Mouse (Mus musculus): ENCODE measurements around the gene Cngb1.

The Cngb1 gene

DNA sequence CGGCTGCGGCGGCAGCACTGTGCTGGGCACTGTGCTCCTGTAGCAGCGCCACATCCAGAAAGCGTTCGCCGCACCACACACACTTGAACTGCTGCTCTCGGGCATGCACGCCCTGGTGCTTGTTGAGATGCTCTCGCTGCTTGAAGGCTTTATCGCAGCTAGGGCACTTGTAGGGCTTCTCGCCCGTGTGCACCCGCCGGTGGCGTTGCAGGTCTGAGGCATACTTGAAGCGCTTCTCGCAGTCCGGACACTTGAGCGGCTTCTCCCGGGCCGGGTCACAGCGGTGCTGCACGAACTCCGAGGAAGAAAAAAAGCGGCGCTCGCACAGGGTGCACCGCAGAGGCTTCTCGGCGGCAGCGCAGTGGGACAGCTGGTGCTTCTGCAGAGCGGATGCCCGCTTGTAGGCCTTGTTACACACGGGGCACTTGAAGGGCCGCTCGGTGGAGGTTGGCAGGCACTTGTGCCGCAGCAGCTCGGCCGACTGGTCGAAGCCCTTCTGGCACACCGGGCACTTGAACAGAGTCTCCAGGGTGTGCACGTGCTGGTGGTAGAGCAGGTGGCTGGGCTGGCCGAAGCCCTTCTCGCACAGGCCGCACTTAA lies 21.6 kb upstream of the Cngb1 start:
- in situ Hi-C loops (cut with MboI; ENCODE audit: low pct_unique_long_range_greater_than_20kb in 1 of 2, low sequenced_read_pairs in 2 of 2, unreplicated experiment in 1 of 2) = no loop called here

DNA sequence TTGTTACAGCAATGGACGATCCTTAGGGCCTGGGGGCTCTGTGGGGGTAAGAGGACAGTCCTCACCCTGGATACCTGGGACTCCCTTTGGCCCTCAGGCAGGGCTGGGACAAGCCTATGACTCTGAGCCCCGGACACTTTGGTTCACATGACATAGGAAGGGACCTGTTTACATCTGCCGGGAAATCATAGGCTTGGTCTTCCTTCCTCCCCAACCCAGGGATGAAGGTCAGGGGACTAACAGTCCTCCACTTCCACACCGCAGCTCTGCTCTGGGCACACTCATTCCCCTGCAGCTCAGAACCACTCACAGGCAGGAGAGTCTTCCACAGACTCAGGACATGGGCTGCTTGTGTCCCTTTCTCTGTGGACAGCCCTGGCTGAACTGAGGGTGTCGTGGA lies 20.4 kb upstream of the Cngb1 start:
- in situ Hi-C loops (cut with MboI; ENCODE audit: low pct_unique_long_range_greater_than_20kb in 1 of 2, low sequenced_read_pairs in 2 of 2, unreplicated experiment in 1 of 2) = no loop called here

DNA sequence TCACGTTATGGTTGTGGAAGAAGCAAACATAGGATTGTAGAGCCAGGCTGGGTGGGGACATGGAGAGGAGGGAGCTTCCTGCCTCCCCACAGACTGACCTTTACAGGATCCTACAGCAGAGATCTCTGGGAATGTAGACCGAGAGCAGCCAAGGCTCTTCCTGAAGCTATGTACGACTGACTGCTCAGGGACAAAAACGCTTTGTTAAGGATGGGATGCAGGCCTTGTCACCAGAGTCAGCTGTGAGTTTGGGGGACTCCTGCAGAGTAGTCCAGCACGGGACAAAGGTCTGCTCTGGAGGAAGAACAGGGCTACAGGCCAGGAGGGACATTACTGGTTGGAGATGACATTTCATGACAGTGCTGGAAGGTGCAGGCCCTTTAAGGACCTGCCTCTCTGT lies 18.3 kb upstream of the Cngb1 start:
- in situ Hi-C loops (cut with MboI; ENCODE audit: low pct_unique_long_range_greater_than_20kb in 1 of 2, low sequenced_read_pairs in 2 of 2, unreplicated experiment in 1 of 2) = no loop called here

DNA sequence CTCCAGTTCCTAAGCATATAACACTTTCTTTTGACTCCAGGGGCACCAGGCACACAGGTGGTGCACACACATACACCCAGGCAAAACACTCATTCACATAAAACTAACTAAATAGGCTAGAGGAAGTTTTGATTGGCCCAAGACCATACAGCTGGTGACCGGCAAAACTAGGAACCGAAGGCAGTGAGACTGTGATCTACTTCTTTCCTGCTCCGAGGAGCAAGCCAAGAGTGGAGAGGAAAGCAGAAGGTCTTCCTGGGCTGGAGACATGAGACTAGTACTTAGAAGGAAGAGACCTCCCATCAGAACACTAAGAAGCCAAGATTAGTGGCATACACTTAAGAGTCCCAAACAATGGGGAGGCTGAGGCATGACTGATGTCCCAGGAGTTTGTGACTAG lies 16.8 kb upstream of the Cngb1 start:
- in situ Hi-C loops (cut with MboI; ENCODE audit: low pct_unique_long_range_greater_than_20kb in 1 of 2, low sequenced_read_pairs in 2 of 2, unreplicated experiment in 1 of 2) = no loop called here

DNA sequence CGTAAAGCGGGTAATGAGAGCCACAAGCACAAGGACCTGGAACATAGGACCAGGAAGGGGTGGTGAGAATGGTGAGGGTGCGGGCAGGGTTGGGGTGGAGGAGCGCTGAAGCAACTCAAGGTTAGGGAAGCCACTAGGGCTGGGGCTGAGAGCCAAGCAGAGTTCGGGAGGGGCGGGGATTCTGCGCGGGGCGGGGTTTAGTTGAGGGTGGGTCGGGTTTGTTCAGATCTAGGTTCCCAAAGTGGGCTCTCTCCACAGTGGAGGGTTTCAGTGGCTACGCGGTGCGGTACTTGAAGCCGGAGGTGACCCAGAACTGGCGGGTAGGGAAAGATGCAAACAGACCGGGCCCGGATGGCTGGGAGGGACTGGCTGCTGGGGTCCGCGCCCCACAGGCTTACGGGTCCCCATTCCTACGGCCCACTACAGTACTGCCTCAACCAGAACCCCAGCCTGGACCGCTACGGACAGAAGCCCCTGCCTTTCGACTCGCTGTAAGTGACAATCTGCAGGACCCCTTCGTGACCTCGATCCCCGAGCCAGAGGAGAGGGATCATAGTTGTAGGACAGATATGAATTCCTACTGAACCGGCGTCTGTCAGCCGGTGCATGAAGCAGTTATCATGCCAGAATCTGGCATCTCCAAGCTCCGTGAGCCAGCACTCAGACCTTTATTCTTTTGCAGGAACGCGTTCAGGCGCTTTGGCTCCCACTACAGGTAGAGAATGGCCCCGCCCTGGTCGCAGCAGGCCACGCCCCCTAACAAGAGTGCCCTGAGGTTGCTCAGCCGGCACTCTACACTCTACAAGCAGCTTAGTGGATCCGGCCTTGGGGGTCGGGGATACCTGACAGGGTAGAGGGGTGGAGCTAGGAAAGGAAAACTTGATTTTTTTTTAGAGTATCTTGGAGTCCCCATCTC lies 14.1 kb upstream of the Cngb1 start:
- in situ Hi-C loops (cut with MboI; ENCODE audit: low pct_unique_long_range_greater_than_20kb in 1 of 2, low sequenced_read_pairs in 2 of 2, unreplicated experiment in 1 of 2) = no loop called here

DNA sequence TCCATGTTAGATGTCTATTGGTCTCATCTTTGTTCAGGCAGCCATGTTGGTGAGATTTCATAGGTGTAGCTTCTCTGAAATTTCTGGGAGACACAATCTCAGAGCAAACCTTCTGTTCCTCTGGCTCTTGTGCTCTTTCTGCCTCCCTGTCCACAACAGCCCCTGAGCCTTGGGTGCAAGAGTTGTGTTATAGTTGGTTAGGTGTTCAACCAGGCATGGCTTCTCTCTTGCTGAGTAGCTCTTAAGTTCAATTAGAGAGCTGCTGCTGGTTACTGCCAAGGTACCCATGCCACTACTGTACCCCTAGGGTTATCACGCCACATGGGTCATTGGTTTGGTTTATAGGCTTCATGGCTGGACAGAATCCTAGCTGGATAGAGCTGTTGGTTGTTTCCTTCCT lies 9.0 kb upstream of the Cngb1 start:
- in situ Hi-C loops (cut with MboI; ENCODE audit: low pct_unique_long_range_greater_than_20kb in 1 of 2, low sequenced_read_pairs in 2 of 2, unreplicated experiment in 1 of 2) = no loop called here

DNA sequence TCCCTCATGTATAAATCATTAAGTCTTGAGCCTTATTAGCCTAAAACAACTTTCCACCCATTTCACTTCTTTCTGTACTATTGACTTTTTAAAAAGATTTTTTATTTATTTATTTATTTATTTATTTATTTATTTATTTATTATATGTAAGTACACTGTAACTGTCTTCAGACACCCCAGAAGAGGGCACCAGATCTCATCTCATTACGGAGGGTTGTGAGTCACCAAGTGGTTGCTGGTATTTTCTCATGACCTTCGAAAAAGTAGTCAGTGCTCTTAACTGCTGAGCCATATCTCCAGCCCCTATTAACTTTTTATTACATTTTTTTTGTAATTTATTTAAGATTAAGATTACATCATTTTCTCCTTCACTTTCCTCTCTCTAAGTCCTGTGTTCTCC lies 8.3 kb upstream of the Cngb1 start:
- in situ Hi-C loops (cut with MboI; ENCODE audit: low pct_unique_long_range_greater_than_20kb in 1 of 2, low sequenced_read_pairs in 2 of 2, unreplicated experiment in 1 of 2) = no loop called here

DNA sequence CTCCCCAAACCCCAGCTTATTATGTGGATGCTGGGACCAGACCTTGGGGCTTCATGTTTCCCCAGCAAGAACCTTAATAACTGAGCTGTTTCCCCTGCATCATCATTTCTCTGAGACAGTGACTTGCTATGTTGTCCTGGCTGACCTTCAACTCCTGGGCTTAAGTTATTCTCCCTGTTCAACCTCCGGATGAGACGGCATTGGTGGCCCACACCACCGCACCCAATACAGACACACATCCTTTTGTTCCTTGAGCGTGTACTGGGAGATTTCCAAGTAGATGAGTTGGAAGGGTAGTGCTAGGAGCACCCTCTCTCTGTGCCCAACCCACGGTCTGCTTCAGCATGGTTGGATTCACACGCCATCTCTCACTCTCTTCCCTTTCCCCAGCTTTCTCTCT lies 7.5 kb upstream of the Cngb1 start:
- in situ Hi-C loops (cut with MboI; ENCODE audit: low pct_unique_long_range_greater_than_20kb in 1 of 2, low sequenced_read_pairs in 2 of 2, unreplicated experiment in 1 of 2) = no loop called here

DNA sequence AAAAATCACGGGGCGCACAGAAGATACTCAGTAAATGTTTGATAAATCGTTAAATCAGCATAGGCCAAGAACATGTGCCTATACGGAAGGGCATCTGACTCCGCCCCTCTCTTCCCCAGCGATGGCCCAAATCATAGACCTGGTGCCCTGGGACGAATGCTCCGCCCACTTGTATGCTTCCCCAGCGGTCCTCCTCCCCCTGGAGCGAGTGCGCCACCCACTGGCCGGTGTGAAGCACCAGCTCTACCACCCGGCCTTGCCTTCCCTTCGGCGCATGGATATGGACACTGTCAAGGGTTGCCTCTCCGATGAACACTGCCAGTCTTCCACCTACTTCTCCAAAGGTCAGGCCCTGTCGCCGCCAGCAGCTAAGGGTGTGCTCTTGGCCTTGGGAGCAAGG lies 6.5 kb upstream of the Cngb1 start:
- in situ Hi-C loops (cut with MboI; ENCODE audit: low pct_unique_long_range_greater_than_20kb in 1 of 2, low sequenced_read_pairs in 2 of 2, unreplicated experiment in 1 of 2) = no loop called here

DNA sequence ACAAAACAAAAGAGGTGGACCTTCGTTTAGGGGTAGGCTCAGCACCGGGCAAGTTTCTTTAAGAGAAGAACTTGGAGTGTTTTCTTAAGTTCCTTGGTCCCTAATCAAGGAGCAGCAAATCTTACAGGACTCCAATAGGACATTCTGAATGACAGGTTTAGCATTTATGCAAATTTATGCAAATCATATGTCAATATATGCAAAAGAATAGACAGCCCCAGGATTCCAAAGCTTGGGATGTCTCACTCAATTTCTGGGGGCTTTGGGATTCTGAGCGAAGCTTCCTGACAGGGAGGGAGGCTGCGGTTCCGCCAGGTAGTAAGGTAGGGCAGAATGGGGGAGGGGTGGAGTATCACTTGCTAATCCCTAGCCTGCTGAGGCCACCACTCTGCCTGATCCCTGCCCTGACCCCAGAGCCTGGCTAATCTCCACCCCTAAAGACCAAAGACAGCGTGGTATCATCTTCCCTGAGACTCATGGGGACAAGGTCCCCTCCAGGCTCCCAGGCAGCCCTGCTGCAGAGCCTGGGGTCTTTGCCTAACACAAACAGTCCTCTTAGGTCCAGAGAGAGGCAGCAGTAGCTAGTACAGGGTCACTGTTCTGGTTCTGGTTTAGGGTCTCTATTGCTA lies 4.1 kb upstream of the Cngb1 start, which contains the start of gene Tepp:
Tepp (plus strand) TSS at position 225 of the 629 bp plus-strand sequence.
- in situ Hi-C loops (cut with MboI; ENCODE audit: low pct_unique_long_range_greater_than_20kb in 1 of 2, low sequenced_read_pairs in 2 of 2, unreplicated experiment in 1 of 2) = no loop called here

DNA sequence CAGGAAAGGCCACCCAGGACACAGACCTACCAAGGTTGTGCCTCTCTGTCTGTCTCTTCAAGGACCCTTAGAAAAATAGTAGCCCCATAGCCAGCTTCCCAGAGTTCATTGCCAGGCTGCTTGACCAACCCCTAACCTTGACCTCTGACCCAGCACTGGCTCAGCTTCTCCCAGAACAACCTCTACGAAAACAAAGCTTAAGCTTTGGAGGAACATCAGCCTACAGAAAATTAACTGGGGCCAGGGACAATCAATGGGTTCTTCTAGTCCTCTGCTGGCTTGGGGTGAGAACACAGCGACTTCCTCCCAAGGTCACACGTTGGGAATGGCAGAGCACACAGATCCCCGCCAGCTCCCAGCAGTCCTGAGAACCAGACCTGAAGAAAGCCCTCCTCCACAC lies 859 bp downstream of the Cngb1 start:
- in situ Hi-C loops (cut with MboI; ENCODE audit: low pct_unique_long_range_greater_than_20kb in 1 of 2, low sequenced_read_pairs in 2 of 2, unreplicated experiment in 1 of 2) = loop anchor here (5.0 to 10.0 kb wide), 2 partner anchors 43 to 51 kb away; no protein-coding TSS in a partner anchor

DNA sequence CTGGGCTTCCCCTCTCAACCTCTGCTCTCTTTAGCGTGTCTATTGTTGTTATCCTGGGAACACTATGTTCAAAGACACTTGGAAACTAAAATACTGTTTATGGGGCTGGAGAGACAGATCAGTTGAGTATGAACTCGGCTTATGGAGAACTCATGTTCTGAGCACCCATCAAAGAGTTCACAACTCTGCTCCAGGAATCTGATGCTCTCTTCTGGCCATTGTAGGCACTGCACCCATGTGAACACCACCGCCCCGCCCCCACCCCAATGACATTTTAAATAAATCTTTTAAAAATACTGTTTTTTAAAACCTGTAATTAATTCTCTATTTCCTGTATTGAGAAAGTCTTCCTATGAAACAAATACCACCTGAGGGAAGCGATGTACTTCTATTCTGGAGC lies 4.0 kb downstream of the Cngb1 start:
- in situ Hi-C loops (cut with MboI; ENCODE audit: low pct_unique_long_range_greater_than_20kb in 1 of 2, low sequenced_read_pairs in 2 of 2, unreplicated experiment in 1 of 2) = loop anchor here in 1 of 2 experiments (10.0 kb wide), 1 partner anchor 48 kb away; no protein-coding TSS in a partner anchor

DNA sequence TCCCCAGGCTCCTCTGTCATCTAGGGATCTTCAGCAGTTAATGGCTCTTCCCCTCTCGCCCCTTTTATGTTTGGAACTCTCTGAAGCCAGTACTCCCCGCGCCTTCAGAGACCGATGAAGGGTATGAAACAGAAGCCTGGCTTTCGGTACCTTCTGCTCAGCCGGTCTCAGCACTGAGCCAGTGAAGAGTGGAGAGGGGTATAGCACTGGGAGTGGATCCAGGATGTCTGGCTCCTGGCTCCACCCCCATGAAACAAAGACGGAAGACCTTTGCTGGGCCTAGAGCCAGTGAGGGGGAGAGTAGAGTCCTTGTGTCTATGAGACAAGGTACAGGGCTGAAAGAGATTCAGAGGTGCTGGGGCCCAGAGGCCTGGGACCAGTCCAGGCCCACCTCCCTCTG lies 12.5 kb downstream of the Cngb1 start:
- in situ Hi-C loops (cut with MboI; ENCODE audit: low pct_unique_long_range_greater_than_20kb in 1 of 2, low sequenced_read_pairs in 2 of 2, unreplicated experiment in 1 of 2) = no loop called here

DNA sequence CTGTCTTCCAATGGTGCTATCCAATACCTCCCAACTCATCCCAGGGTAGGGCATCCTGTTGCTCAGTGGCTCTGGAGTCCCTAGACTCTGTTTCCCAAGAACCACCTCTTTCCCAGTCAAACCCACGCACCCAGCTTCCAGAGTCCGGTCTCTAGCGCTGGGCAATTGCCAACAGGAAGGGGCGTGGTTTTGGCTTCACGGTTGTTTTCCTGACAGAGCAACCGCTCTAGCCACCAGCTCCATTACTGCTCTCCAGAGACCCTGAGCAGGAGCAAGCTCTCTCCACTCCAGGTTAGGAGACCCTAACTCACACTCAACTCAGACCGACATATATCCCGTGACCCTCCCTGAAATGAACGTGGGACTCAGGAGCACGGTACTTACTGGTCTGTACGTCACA lies 13.2 kb downstream of the Cngb1 start:
- in situ Hi-C loops (cut with MboI; ENCODE audit: low pct_unique_long_range_greater_than_20kb in 1 of 2, low sequenced_read_pairs in 2 of 2, unreplicated experiment in 1 of 2) = no loop called here

DNA sequence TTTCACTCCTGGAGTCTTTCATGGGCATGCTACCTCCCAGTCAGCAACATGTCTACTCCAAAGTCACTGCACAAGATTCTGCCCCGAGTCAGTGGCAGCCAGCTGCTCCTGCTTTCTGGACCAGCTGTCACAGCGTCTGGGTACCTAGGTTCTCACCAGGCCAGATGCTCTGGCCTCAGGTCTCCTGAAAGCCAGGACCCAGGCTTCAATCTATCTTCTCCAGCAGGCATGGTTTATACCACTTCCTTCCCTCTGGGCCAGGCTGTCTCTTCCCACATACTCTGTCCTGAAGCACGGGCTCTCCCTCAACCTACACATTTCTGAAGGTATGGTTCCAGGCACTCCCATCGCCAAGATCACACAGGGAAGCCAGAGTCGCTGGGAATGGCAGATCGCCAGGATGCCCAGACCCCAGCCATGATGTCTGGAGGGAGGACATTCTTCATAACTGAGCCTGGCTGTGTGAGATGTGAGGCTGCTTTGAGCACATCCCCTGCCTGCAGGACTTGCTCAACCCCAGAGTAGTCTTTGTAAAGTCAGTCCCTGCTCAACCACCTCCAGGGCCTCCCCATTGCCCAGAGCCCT lies 17.2 kb downstream of the Cngb1 start:
- in situ Hi-C loops (cut with MboI; ENCODE audit: low pct_unique_long_range_greater_than_20kb in 1 of 2, low sequenced_read_pairs in 2 of 2, unreplicated experiment in 1 of 2) = no loop called here

DNA sequence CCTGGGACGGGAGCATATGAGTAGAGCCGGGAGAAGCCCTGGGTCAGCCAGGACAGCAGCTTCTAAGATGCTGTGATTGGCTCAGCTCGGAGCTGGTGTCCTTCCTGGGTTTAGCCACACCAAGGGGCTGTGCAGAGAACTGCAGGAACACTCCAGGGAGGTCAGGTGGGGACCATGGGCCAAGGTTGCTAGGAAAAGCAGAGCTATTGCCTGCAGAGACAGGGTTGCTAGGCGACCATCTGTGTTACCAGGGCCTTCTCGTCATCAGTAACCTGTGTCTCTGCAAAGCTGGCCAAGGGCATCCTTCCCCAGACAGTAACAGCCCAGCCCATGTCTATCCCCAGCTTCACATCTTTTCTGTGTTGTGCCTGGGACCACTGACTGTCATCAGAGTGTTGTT lies 24.9 kb downstream of the Cngb1 start:
- in situ Hi-C loops (cut with MboI; ENCODE audit: low pct_unique_long_range_greater_than_20kb in 1 of 2, low sequenced_read_pairs in 2 of 2, unreplicated experiment in 1 of 2) = no loop called here

DNA sequence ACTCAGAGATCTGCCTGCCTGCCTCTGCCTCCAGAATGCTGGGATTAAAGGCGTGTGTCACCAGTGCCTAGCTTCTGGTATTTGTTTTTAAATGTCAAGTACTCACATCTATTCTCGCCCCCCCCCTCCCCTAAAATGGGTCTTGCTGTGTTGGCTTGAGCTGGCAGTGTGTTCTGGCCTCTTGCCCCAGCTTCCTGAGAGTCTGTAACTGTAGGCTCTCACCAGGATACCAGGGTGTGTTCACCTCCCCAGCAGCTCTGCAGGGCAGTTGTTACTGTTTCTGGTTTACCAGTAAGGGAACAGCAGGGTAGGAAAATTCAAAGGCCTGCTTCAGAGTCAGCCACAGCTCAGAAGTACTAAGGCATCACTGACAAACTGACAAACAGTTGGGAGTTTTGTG lies 33.5 kb downstream of the Cngb1 start:
- in situ Hi-C loops (cut with MboI; ENCODE audit: low pct_unique_long_range_greater_than_20kb in 1 of 2, low sequenced_read_pairs in 2 of 2, unreplicated experiment in 1 of 2) = no loop called here

DNA sequence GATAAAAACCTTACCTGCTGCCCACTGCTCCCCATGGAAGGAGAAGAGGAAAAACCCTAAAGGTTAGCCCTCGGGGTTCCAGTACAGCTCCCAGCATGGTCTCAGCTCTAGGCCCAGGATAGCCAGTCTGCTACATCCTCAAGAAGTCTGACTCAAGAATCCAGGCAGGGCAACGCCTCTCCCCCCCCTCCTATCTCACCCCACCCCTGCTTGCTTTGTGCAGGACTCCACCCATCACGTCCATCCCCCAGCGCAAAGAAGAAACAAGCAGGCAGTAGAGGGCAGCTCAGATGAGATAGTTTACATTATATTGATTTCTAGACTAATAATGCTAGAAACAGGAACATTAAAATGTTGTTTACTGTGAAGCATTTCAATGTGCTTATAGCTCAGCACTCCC lies 34.5 kb downstream of the Cngb1 start:
- in situ Hi-C loops (cut with MboI; ENCODE audit: low pct_unique_long_range_greater_than_20kb in 1 of 2, low sequenced_read_pairs in 2 of 2, unreplicated experiment in 1 of 2) = no loop called here

DNA sequence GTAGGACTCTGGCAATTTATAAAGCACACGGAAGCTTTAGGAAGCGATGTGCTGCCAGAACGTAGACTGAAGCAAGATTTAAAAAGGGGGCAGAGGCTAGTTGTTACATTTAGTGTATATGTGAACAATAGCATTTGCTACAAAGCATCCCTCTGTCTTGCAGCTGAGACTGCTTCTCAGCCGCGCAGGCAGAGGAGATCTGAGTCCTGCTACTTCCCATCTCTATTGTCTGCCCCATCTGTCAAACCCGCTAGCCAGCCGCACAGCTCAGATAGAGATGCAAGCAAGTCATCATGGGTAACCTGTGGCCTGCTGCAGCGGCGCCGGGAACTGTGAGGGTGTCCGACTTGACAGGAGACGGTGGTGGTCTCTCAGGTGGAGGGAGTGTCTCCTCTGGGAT lies 35.9 kb downstream of the Cngb1 start:
- in situ Hi-C loops (cut with MboI; ENCODE audit: low pct_unique_long_range_greater_than_20kb in 1 of 2, low sequenced_read_pairs in 2 of 2, unreplicated experiment in 1 of 2) = no loop called here
